8 mouse cellular contexts compared by ENCODE assay signal in the genomic region with DNA sequence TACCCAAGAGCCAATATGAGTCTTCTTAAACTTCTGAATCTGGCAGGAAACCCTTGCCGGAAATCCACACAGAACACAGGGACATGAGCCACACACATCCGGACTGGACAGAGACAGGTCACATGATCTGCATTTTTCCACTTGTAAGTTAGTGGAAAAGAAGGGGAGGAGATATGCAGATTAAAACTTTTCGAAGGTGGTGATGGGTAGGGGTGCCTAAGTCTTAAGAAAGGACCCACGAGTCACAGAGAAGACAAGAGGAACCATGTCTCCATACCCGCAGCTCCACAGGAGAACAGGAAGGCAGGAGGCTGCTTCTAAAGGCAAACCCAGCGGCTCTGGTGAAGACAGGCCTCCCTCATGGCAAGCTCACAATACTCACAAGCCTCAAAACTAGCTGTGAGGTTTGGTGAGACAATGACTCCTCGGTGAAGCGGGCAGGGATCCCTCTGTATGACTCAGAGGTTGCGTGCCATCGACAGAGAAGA. TPM values are rescaled to one million over a fixed set of nuclear protein-coding genes. Genes with fewer than 3 reads are reported as not detected.
DNase-seq lines count a peak whose midpoint lies in the region; ATAC-seq lines count a peak whose summit lies in the region.

No protein-coding gene starts in this region.

- H3K9me3 ChIP-seq in limb, embryonic 11.5 days (ENCODE audit: control insufficient read depth, low read length) = no peaks in the 10 kb centered on the region
- no peaks in the 10 kb centered on the region for H3K9me3 ChIP-seq in midbrain, embryonic 11.5 days (ENCODE audit: control insufficient read depth, low read length)

- intact Hi-C loops in gastrocnemius, postnatal 14 days (cut with DNase I; ENCODE audit: low total_unique reads) = no loop called here

- no peaks in the 10 kb centered on the region for H3K27me3 ChIP-seq in limb, embryonic 11.5 days (ENCODE audit: control insufficient read depth, insufficient read depth, low read length)
- no peaks in the 10 kb centered on the region for H3K27me3 ChIP-seq in midbrain, embryonic 11.5 days (ENCODE audit: control insufficient read depth, insufficient read depth, low read length)

- WGBS in limb, embryonic 11.5 days = 0% methylated on average over 10 of the region's 10 CpGs
- WGBS in midbrain, embryonic 11.5 days = under 1% methylated on average over 10 of the region's 10 CpGs

- H3K4me2 ChIP-seq in limb, embryonic 11.5 days (ENCODE audit: low read depth, severe bottlenecking) = peak overlapping the region; percentile 84
- peak overlapping the region; percentile 71 for H3K4me2 ChIP-seq in midbrain, embryonic 11.5 days

- H3K4me1 ChIP-seq in limb, embryonic 11.5 days (ENCODE audit: control insufficient read depth, insufficient read depth, low read length) = peaks cover 11% of the 10 kb centered on the region
- peaks cover 13% of the 10 kb centered on the region for H3K4me1 ChIP-seq in midbrain, embryonic 11.5 days (ENCODE audit: control insufficient read depth, insufficient read depth, low read length)

- DNase-seq in cerebellum, postnatal 10 days = peak; percentile 26 to 42
- DNase-seq in gastrocnemius, postnatal 14 days = peak; percentile 57
- peak; percentile 93 for DNase-seq in induced T-regulatory cell, adult 2 months (ENCODE audit: low read depth)
- peak; percentile 79 for DNase-seq in limb, embryonic 11.5 days (ENCODE audit: low spot score)
- DNase-seq in midbrain, embryonic 11.5 days (ENCODE audit: low spot score, missing footprints) = peak; percentile 97
- peak; percentile 63 for DNase-seq in spleen, postnatal 36 days (ENCODE audit: low spot score in 2 of 2)

- H3K36me3 ChIP-seq in limb, embryonic 11.5 days (ENCODE audit: control insufficient read depth, insufficient read depth, low read length) = no peaks in the 10 kb centered on the region
- H3K36me3 ChIP-seq in midbrain, embryonic 11.5 days (ENCODE audit: control insufficient read depth, insufficient read depth, low read length) = no peaks in the 10 kb centered on the region

- no peak for ATAC-seq in cerebellum, adult (ENCODE audit: insufficient number of reproducible peaks, low FRiP score, low TSS enrichment)
- peak; percentile 61 for ATAC-seq in common myeloid progenitor, adult 5-6 weeks (replicated peaks; ENCODE audit: low read depth, poor library complexity, severe bottlenecking)
- ATAC-seq in limb, embryonic 11.5 days (ENCODE audit: insufficient number of reproducible peaks, low FRiP score, low TSS enrichment, low read depth) = peak; percentile 90
- peak; percentile 89 for ATAC-seq in midbrain, embryonic 11.5 days (ENCODE audit: low FRiP score)

- peak overlapping the region; percentile 42 for H3K4me3 ChIP-seq in limb, embryonic 11.5 days (ENCODE audit: low read depth, low read length)
- peak overlapping the region; percentile 40 for H3K4me3 ChIP-seq in midbrain, embryonic 11.5 days (ENCODE audit: low read depth, low read length)

- peak overlapping the region; percentile 52 for H3K9ac ChIP-seq in limb, embryonic 11.5 days (ENCODE audit: low read length)
- peak overlapping the region; percentile 71 for H3K9ac ChIP-seq in midbrain, embryonic 11.5 days (ENCODE audit: low read length)

- H3K27ac ChIP-seq in limb, embryonic 11.5 days (replicated peaks; ENCODE audit: low read depth, low read length) = peak overlapping the region; percentile 85
- peak overlapping the region; percentile 66 for H3K27ac ChIP-seq in midbrain, embryonic 11.5 days (ENCODE audit: low read depth, low read length)

RNA-seq across cellular contexts. Expression of a gene that starts 10.6 kb away (rescaled TPM):
- total RNA-seq in common myeloid progenitor, adult 5-6 weeks (2017) = 1,030 and 1,151 TPM in 2 replicates
- 1,000 to 10,000 TPM; 3,074 to 3,192 TPM for total RNA-seq in gastrocnemius, postnatal 14 days (2021)
- 1,077 and 1,093 TPM in 2 replicates for polyA plus RNA-seq in limb, embryonic 11.5 days (2014; fragmentation: Nextera tagmentation; extraction: Ambion mirVana)
- polyA plus RNA-seq in midbrain, embryonic 11.5 days (2014; fragmentation: Nextera tagmentation; extraction: Ambion mirVana) = 1,099 and 1,119 TPM in 2 replicates

RNA-seq across cellular contexts. Expression of a gene that starts 47.5 kb away (rescaled TPM):
- 20.3 and 29.7 TPM in 2 replicates for total RNA-seq in common myeloid progenitor, adult 5-6 weeks (2017)
- 1 to 10 TPM; 7.8 to 9.6 TPM for total RNA-seq in gastrocnemius, postnatal 14 days (2021)
- polyA plus RNA-seq in limb, embryonic 11.5 days (2014; fragmentation: Nextera tagmentation; extraction: Ambion mirVana) = 6.3 and 6.9 TPM in 2 replicates
- 7.0 and 8.8 TPM in 2 replicates for polyA plus RNA-seq in midbrain, embryonic 11.5 days (2014; fragmentation: Nextera tagmentation; extraction: Ambion mirVana)

Comparison
In these comparisons a context has a peak if more than half of its experiments do, and no peak if none do; other contexts are left out.
1. DNase-seq: peak in every context shown above with its lines; median percentile 97 in midbrain, embryonic 11.5 days; 93 in induced T-regulatory cell, adult 2 months; 79 in limb, embryonic 11.5 days; 63 in spleen, postnatal 36 days; 57 in gastrocnemius, postnatal 14 days; 34 in cerebellum, postnatal 10 days.